Mouse (Mus musculus) midbrain, embryonic 12.5 days (tissue): ENCODE data around the gene Zfp101. TPM values are rescaled to one million over a fixed set of nuclear protein-coding genes. Genes with fewer than 3 reads are reported as not detected.
A peak's percentile ranks its signal among the peaks of the same experiment; 100 is the strongest.

Experiments used
- ATAC-seq: fragments of 200-750 bp; cut with Nextera tagmentation; 2 replicates; pipeline ENCODE4 v1.8.0; 2017; ENCODE audit warnings: low read depth, moderate TSS enrichment, moderate library complexity; ENCODE audit not compliant: low FRiP score
- H3K27ac ChIP-seq: fragments of 300-500 bp; sonication (generic); replicated peaks from 2 replicates; pipeline ENCODE4 v1.5.1; 2016; ENCODE audit warnings: mild to moderate bottlenecking
- H3K27me3 ChIP-seq: fragments of 300-500 bp; sonication (generic); 2 replicates; pipeline ENCODE4 v1.6.1; 2016; ENCODE audit warnings: mild to moderate bottlenecking
- H3K36me3 ChIP-seq: fragments of 300-500 bp; sonication (generic); 2 replicates; pipeline ENCODE4 v1.6.1; 2016
- H3K4me1 ChIP-seq: fragments of 300-500 bp; sonication (generic); 2 replicates; pipeline ENCODE4 v1.6.1; 2016
- H3K4me2 ChIP-seq: fragments of 300-500 bp; sonication (generic); replicated peaks from 2 replicates; pipeline ENCODE4 v1.6.1; 2016; ENCODE audit warnings: mild to moderate bottlenecking, moderate library complexity
- H3K4me3 ChIP-seq: fragments of 300-500 bp; sonication (generic); 2 replicates; pipeline ENCODE4 v1.5.1; 2016; ENCODE audit warnings: mild to moderate bottlenecking
- H3K9ac ChIP-seq: fragments of 300-500 bp; sonication (generic); replicated peaks from 2 replicates; pipeline ENCODE4 v1.6.1; 2016; ENCODE audit warnings: mild to moderate bottlenecking, moderate library complexity
- H3K9me3 ChIP-seq: fragments of 300-500 bp; sonication (generic); 2 replicates; pipeline ENCODE4 v1.6.1; 2016; ENCODE audit warnings: mild to moderate bottlenecking
- WGBS: fragments of 180-500 bp; shearing (Covaris S2); methylation state at CpG from one replicate; pipeline ENCODE4 v1.1.7; 2016; 5-methylcytosine and 5-hydroxymethylcytosine counted together
- polyA plus RNA-seq: library from polyadenylated mRNA; unstranded; fragments of >200 nt; fragmentation: Nextera tagmentation; extraction: Ambion mirVana; gene quantifications from 2 replicates; pipeline ENCODE4 v1.2.1, GENCODE M21; 2016

The Zfp101 gene
- polyA plus RNA-seq, result 20.8 and 23.2 TPM in 2 replicates

GRCm38 (mm10) chr17:33394182-33395034 is at the start of gene Zfp101:
TSS of gene Zfp101 (minus strand) at chr17:33394641.
- Histone ChIP-seq H3K4me1 (peaks cover 13% of the 10 kb centered on the region), H3K4me3 (peak within 1 kb of the TSS; percentile 87), H3K9me3 (no peaks in the 10 kb centered on the region), H3K27ac (peak within 1 kb of the TSS; percentile 78), H3K27me3 (no peaks in the 10 kb centered on the region), H3K9ac (peak within 1 kb of the TSS; percentile 78), H3K4me2 (peak within 1 kb of the TSS; percentile 69), H3K36me3 (no peaks in the 10 kb centered on the region)
- under 1% methylated on average over 44 of the region's 44 CpGs for WGBS
- peak; percentile 98 for ATAC-seq

GRCm38 (mm10) chr17:33441159-33441558 is 46.7 kb upstream of the Zfp101 start:
- Histone ChIP-seq H3K4me1 (no peaks in the 10 kb centered on the region), H3K27ac (no peak overlapping the region), H3K36me3 (no peaks in the 10 kb centered on the region), H3K27me3 (no peaks in the 10 kb centered on the region), H3K9ac (no peak overlapping the region), H3K4me3 (no peak overlapping the region), H3K4me2 (no peak overlapping the region), H3K9me3 (no peaks in the 10 kb centered on the region)
- ATAC-seq, result no peak

- no peaks in the 10 kb centered on the region for H3K9me3 ChIP-seq
- H3K27ac ChIP-seq, result no peak overlapping the region
- H3K27me3 ChIP-seq, result no peaks in the 10 kb centered on the region
- no peak overlapping the region for H3K4me2 ChIP-seq
- 81% methylated on average over 5 of the region's 5 CpGs for WGBS
- H3K4me3 ChIP-seq, result no peak overlapping the region
- H3K9ac ChIP-seq, result no peak overlapping the region
- H3K4me1 ChIP-seq, result no peaks in the 10 kb centered on the region
- ATAC-seq, result no peak
- no peaks in the 10 kb centered on the region for H3K36me3 ChIP-seq
Measured at GRCm38 (mm10) chr17:33439922-33440321, 45.5 kb upstream of the Zfp101 start.

GRCm38 (mm10) chr17:33439148-33439547 is 44.7 kb upstream of the Zfp101 start:
- Histone ChIP-seq H3K4me2 (no peak overlapping the region), H3K4me1 (no peaks in the 10 kb centered on the region), H3K4me3 (no peak overlapping the region), H3K9me3 (no peaks in the 10 kb centered on the region), H3K36me3 (no peaks in the 10 kb centered on the region), H3K9ac (no peak overlapping the region), H3K27me3 (no peaks in the 10 kb centered on the region), H3K27ac (no peak overlapping the region)
- peak; percentile 49; the same call in 1 of the 2 replicates for ATAC-seq
- WGBS, result 71% methylated on average over 1 of the region's 1 CpGs

GRCm38 (mm10) chr17:33432019-33432946 is 37.8 kb upstream of the Zfp101 start, which contains the start of gene Actl9:
TSS of gene Actl9 (plus strand) at chr17:33432896.
- WGBS, result 91% methylated on average over 3 of the region's 3 CpGs
- Histone ChIP-seq H3K4me1 (no peaks in the 10 kb centered on the region), H3K9ac (no peak within 1 kb of the TSS), H3K27me3 (no peaks in the 10 kb centered on the region), H3K9me3 (no peaks in the 10 kb centered on the region), H3K36me3 (no peaks in the 10 kb centered on the region), H3K4me3 (no peak within 1 kb of the TSS), H3K27ac (no peak within 1 kb of the TSS), H3K4me2 (no peak within 1 kb of the TSS)
- no peak for ATAC-seq

- 95% methylated on average over 5 of the region's 5 CpGs for WGBS
- Histone ChIP-seq H3K36me3 (no peaks in the 10 kb centered on the region), H3K27me3 (no peaks in the 10 kb centered on the region), H3K4me2 (no peak overlapping the region), H3K9ac (no peak overlapping the region), H3K9me3 (no peaks in the 10 kb centered on the region), H3K4me1 (peaks cover 16% of the 10 kb centered on the region), H3K27ac (no peak overlapping the region), H3K4me3 (no peak overlapping the region)
- no peak for ATAC-seq
Measured at GRCm38 (mm10) chr17:33392271-33392670, 2.2 kb downstream of the Zfp101 start.

GRCm38 (mm10) chr17:33385705-33386104 is 8.7 kb downstream of the Zfp101 start:
- H3K36me3 ChIP-seq, result peaks cover 51% of the 10 kb centered on the region
- ATAC-seq, result no peak
- H3K9me3 ChIP-seq, result no peaks in the 10 kb centered on the region

GRCm38 (mm10) chr17:33372795-33373194 is 21.6 kb downstream of the Zfp101 start:
- no peaks in the 10 kb centered on the region for H3K36me3 ChIP-seq
- no peaks in the 10 kb centered on the region for H3K27me3 ChIP-seq
- no peak overlapping the region for H3K27ac ChIP-seq
- H3K4me3 ChIP-seq, result no peak overlapping the region
- H3K4me1 ChIP-seq, result no peaks in the 10 kb centered on the region
- no peaks in the 10 kb centered on the region for H3K9me3 ChIP-seq
- H3K9ac ChIP-seq, result no peak overlapping the region
- 86% methylated on average over 3 of the region's 3 CpGs for WGBS
- H3K4me2 ChIP-seq, result no peak overlapping the region
- no peak for ATAC-seq

More at GRCm38 (mm10) chr17:33385705-33386104, 8.7 kb downstream of the Zfp101 start:
- Histone ChIP-seq H3K9ac (no peak overlapping the region), H3K4me2 (no peak overlapping the region), H3K27ac (no peak overlapping the region), H3K4me1 (0 out of 2 replicates have a peak, but pooled peaks cover 2% of the 10 kb centered on the region), H3K27me3 (no peaks in the 10 kb centered on the region), H3K4me3 (no peak overlapping the region)

GRCm38 (mm10) chr17:33358411-33359384 is 35.7 kb downstream of the Zfp101 start, which contains the start of gene Zfp81:
TSS of gene Zfp81 (minus strand) at chr17:33358878.
- peak within 1 kb of the TSS; percentile 67 for H3K4me2 ChIP-seq
- no peaks in the 10 kb centered on the region for H3K9me3 ChIP-seq
- peak within 1 kb of the TSS; percentile 91 for H3K27ac ChIP-seq
- H3K36me3 ChIP-seq, result no peaks in the 10 kb centered on the region
- H3K9ac ChIP-seq, result peak within 1 kb of the TSS; percentile 80
- peak; percentile 100 for ATAC-seq
- 4% methylated on average over 47 of the region's 47 CpGs for WGBS
- H3K27me3 ChIP-seq, result no peaks in the 10 kb centered on the region
- H3K4me3 ChIP-seq, result peak within 1 kb of the TSS; percentile 93
- H3K4me1 ChIP-seq, result peaks cover 4% of the 10 kb centered on the region; the same call in 1 of the 2 replicates

- Histone ChIP-seq H3K4me2 (no peak overlapping the region), H3K27me3 (no peaks in the 10 kb centered on the region), H3K9ac (no peak overlapping the region), H3K9me3 (peaks cover 37% of the 10 kb centered on the region), H3K36me3 (peaks cover 4% of the 10 kb centered on the region; the same call in 1 of the 2 replicates), H3K4me1 (peaks cover 4% of the 10 kb centered on the region; the same call in 1 of the 2 replicates), H3K4me3 (no peak overlapping the region), H3K27ac (no peak overlapping the region)
- no peak for ATAC-seq
- WGBS, result 91% methylated on average over 1 of the region's 1 CpGs
Measured at GRCm38 (mm10) chr17:33352981-33353380, 41.5 kb downstream of the Zfp101 start.
